Mouse (Mus musculus): ENCODE data around the gene Zfp217. TPM values are rescaled to one million over a fixed set of nuclear protein-coding genes. Genes with fewer than 3 reads are reported as not detected.

Zfp217 gene
- polyA plus RNA-seq (2016; fragmentation: Nextera tagmentation; extraction: Ambion mirVana), result 4.5 and 4.9 TPM in 2 replicates

DNA sequence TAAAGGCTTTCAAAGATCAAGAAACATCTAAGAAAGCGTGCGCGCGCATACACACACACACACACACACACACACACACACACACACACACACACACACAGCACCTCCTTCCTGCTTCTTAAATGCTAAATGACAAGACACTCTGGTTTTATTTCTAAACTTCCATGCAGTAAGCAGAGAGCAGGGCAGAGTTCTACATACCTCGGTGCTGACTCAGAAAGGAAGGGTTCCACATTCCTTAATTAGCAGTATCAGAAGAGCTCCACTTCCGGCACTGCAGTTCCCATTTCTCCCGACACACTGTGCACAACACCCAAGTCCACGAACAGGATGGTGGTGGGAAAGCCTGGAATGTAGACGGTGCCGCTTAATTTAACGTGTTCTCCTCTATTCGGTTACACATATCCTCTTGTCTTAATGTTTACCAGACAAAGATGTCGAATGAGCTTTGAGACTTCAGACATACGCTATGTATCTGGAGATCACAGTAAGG, at the start of gene Zfp217:
TSS of gene Zfp217 (minus strand) at position 443 of the 493 bp plus-strand sequence.
- WGBS, result 39% methylated on average over 14 of the region's 14 CpGs
- ATAC-seq (ENCODE audit: insufficient number of reproducible peaks, insufficient read depth, low FRiP score, low TSS enrichment), result no peak
- Histone ChIP-seq H3K27me3 (no peaks in the 10 kb centered on the region), H3K4me1 (peaks cover 5% of the 10 kb centered on the region; the same call in 1 of the 2 replicates), H3K9ac (no peak within 1 kb of the TSS), H3K4me2 (replicated peaks) (0 out of 2 replicates have a peak within 1 kb of the TSS, but pooled peaks have one; percentile 7), H3K4me3 (no peak within 1 kb of the TSS), H3K36me3 (no peaks in the 10 kb centered on the region), H3K9me3 (no peaks in the 10 kb centered on the region), H3K27ac (peak within 1 kb of the TSS; percentile 46; the same call in 1 of the 2 replicates)

DNA sequence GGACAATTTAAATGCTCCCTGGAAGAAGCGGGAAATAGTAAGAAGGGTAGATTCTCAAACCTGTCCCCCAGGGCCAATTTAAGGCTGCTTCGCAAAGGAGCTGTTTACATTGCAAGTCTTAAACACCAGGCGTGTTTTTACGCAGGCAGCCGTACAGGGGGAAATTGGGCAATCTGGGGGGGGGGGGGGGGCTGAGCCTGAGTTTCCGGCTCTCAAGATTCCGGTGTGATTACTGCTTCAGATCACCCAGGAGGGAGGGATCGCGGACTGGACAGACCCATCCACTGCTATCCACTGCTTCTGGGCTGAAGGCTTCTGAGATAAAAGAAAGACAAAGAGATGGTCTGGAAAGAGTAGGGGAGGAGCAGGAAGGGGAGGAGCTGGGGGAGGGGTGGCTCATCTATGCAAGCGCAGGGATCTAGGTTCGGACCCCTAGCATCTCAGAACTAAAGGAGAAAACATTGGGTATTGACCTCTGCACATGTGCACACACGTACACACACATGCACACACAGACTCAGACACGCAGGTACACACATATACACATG, 47.7 kb upstream of the Zfp217 start:
- WGBS, result 69% methylated on average over 13 of the region's 13 CpGs
- Histone ChIP-seq H3K4me1 (peaks cover 22% of the 10 kb centered on the region), H3K9me3 (no peaks in the 10 kb centered on the region), H3K4me3 (no peak overlapping the region), H3K27me3 (no peaks in the 10 kb centered on the region), H3K4me2 (replicated peaks) (no peak overlapping the region), H3K9ac (no peak overlapping the region), H3K36me3 (no peaks in the 10 kb centered on the region), H3K27ac (no peak overlapping the region)
- no peak for ATAC-seq (ENCODE audit: insufficient number of reproducible peaks, insufficient read depth, low FRiP score, low TSS enrichment)

DNA sequence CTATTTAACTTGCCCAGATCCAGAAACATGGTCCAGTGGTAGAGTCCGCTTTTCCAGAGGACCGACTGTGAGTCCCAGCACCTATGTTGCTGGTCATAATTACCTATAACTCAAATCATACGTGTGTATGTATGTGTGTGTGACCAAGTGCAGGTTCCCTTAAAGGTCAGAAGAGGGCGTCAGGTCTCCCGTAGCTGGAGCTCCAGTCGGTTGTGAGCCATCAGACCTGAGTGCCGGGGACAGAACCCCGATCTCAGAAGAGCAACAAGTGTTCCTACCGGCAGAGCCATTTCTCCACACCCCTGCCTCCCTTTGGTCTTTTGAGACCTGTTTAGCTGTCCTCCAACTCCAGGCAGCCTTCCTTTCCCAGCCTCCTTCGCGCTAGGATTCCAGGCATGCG, 46.9 kb upstream of the Zfp217 start:
- WGBS, result 95% methylated on average over 12 of the region's 12 CpGs
- Histone ChIP-seq H3K4me3 (no peak overlapping the region), H3K9me3 (no peaks in the 10 kb centered on the region), H3K9ac (no peak overlapping the region), H3K36me3 (no peaks in the 10 kb centered on the region), H3K27ac (no peak overlapping the region), H3K4me1 (peaks cover 22% of the 10 kb centered on the region), H3K27me3 (no peaks in the 10 kb centered on the region), H3K4me2 (replicated peaks) (no peak overlapping the region)
- ATAC-seq (ENCODE audit: insufficient number of reproducible peaks, insufficient read depth, low FRiP score, low TSS enrichment), result no peak

DNA sequence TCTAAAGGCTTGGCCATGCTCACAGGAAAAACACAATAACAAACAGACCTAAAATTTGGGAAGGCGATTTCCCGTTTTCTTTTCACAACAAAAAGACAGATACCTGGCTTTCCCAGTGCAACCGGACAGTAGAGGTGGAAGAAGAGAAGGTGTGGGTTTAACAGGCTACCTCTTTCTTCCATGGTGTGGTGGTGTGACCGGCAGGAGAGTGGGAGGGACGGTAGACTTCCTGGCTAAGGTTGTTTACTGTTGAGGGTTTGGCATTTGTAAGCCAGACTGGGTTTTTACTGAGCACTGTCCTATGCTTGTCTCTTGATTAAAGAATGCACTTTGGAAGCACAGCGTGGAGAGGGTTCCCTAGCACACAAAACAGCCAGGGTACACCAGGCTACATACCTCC, 45.9 kb upstream of the Zfp217 start:
- Histone ChIP-seq H3K27me3 (no peaks in the 10 kb centered on the region), H3K9ac (no peak overlapping the region), H3K36me3 (no peaks in the 10 kb centered on the region), H3K4me1 (peaks cover 22% of the 10 kb centered on the region), H3K27ac (no peak overlapping the region), H3K9me3 (no peaks in the 10 kb centered on the region), H3K4me3 (no peak overlapping the region), H3K4me2 (replicated peaks) (peak overlapping the region; percentile 41)
- WGBS, result 31% methylated on average over 6 of the region's 6 CpGs
- no peak for ATAC-seq (ENCODE audit: insufficient number of reproducible peaks, insufficient read depth, low FRiP score, low TSS enrichment)

DNA sequence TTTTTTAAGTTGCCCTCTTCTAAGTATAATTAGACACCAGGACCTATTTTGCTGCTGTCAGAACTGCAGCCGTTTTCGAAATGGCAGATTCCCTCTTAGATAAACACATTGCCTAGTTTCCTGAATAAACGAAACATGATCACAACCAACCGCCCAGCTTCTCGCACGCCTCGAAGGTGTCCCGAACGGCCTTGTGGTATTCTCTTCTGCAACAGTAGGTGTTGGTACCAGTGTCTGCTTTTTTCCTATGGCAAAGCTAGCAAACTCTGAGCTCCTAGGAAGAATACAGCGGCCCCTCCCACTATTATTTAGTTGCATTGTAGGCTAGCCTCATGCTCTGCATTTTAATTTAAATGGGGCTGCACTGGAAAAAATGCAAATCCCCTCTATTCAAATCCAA, 45.3 kb upstream of the Zfp217 start:
- no peak for ATAC-seq (ENCODE audit: insufficient number of reproducible peaks, insufficient read depth, low FRiP score, low TSS enrichment)
- 3% methylated on average over 10 of the region's 10 CpGs for WGBS
- Histone ChIP-seq H3K9ac (no peak overlapping the region), H3K4me1 (peaks cover 22% of the 10 kb centered on the region), H3K4me3 (no peak overlapping the region), H3K4me2 (replicated peaks) (peak overlapping the region; percentile 41), H3K9me3 (no peaks in the 10 kb centered on the region), H3K27me3 (no peaks in the 10 kb centered on the region), H3K27ac (no peak overlapping the region), H3K36me3 (no peaks in the 10 kb centered on the region)

DNA sequence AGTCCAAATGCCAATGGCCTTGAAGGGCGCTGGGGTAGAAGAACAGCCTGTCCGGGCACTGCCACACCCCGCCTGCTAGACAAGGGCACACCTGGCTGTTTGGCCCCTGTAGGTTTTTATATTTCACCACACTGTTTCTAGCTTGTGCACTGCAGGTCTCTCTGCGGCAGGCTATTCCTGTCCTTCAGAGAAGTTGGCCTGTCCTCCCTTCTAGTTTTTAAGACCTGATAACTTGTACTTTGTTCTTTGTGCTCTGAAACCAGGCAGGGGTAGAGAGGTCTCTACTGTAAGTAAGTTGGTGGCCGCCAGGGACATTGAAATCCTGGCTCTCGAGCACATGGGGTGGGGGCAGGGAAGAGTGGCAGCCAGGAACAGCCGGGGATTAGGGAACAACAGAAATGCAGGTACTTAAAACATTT, 44.8 kb upstream of the Zfp217 start:
- peak overlapping the region; percentile 41 for H3K4me2 ChIP-seq (replicated peaks)
- WGBS, result 23% methylated on average over 7 of the region's 7 CpGs
- H3K4me1 ChIP-seq, result peaks cover 22% of the 10 kb centered on the region
- no peaks in the 10 kb centered on the region for H3K27me3 ChIP-seq
- no peaks in the 10 kb centered on the region for H3K36me3 ChIP-seq
- H3K9me3 ChIP-seq, result no peaks in the 10 kb centered on the region
- peak overlapping the region; percentile 51; the same call in 1 of the 2 replicates for H3K27ac ChIP-seq
- H3K9ac ChIP-seq, result no peak overlapping the region
- no peak overlapping the region for H3K4me3 ChIP-seq
- no peak for ATAC-seq (ENCODE audit: insufficient number of reproducible peaks, insufficient read depth, low FRiP score, low TSS enrichment)

DNA sequence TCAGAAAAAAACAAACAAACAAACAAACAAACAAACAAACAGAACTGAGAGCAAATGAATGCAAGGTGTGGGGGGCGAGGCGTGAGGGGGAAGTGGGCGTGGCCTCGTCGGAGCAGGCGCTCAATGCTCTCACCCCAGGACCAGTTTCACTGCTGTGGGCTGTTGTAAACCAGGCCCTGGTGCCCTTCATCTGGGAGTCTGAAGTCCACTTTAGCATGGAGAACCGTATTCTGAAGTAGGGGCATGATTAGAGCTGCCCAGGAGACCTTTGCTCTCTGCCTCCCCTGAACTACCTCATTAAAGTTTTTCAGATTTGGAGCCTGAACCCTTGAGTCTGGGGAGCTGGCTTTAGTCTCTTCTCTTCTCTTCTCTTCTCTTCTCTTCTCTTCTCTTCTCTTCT, 40.8 kb upstream of the Zfp217 start:
- Histone ChIP-seq H3K9me3 (no peaks in the 10 kb centered on the region), H3K4me2 (replicated peaks) (no peak overlapping the region), H3K4me3 (no peak overlapping the region), H3K9ac (no peak overlapping the region), H3K27me3 (no peaks in the 10 kb centered on the region), H3K4me1 (peaks cover 18% of the 10 kb centered on the region), H3K36me3 (no peaks in the 10 kb centered on the region), H3K27ac (no peak overlapping the region)
- no peak for ATAC-seq (ENCODE audit: insufficient number of reproducible peaks, insufficient read depth, low FRiP score, low TSS enrichment)
- WGBS, result 89% methylated on average over 7 of the region's 7 CpGs

DNA sequence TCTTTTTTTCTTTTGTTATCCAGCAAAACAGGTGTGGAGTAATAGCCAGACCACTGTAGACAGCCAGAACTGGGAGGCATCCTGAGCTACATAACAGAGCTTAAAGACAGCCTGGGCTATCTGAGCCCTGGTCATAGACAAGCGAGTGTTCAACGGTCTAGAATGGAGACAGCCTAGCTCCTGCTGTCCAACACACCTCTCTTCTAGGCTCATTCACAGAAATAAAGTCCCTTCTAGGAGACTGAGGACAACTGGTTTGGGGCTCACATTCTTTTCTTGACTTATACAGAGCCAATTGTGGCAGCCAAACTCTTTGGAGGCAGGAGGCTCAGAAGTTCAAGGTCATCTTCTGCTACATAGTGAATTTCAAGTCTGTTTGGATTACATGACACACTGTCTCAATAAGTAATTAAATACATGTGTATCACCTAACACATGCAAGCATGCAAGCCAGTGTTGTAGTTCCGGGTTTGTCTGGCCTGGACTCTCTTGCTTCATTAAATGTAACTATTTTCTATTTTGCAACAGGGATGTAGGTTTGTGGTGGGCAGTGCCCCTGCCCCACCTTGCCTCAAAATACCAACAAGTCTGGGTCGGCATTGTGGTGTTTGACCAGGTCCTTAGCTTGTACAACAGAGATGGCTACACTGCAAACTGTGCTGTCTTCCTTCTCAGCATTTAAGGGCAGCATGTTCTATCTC, 37.4 kb upstream of the Zfp217 start:
- ATAC-seq (ENCODE audit: insufficient number of reproducible peaks, insufficient read depth, low FRiP score, low TSS enrichment), result no peak

DNA sequence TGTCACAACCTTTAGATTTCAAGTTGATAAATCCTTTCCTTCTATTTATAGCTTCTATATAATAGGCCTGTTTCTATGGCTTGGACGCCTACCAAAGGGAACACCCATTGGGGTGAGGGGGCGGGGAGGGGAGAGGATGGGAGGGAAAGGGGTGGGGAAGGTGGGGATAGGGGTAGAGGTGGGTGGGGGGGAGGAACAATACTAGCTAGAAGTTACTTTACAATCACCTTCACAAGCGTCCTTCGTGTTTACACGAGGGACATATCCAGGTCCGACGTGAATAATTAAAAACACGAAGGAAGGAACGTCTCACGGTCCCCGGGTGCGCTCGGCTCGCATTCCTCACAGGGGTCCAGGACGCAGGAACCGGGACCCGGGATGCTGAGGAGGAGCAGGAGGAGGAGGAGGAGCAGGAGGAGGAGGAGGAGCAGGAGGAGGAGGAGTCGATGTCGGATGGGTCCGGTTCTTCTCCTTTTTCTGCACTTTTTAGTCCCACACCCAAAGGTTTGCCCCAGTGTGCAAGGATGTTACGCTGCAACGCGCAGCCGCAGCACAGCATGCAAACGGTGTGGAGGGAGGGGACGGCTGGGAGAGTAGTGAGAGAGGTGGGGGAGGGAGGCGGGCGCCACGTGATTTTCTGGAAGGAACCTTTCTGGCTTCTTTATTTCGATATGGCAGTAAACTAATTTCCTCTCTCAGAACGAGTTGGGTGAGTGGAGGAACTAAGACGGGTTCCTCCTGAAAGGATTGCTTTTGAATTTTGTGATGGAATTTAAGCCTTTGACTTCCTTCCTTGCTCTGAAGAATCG, 36.5 kb upstream of the Zfp217 start:
- Histone ChIP-seq H3K36me3 (no peaks in the 10 kb centered on the region), H3K9ac (peak overlapping the region; percentile 15), H3K27ac (peak overlapping the region; percentile 71), H3K4me3 (peak overlapping the region; percentile 41), H3K9me3 (no peaks in the 10 kb centered on the region), H3K27me3 (no peaks in the 10 kb centered on the region), H3K4me2 (replicated peaks) (peak overlapping the region; percentile 49), H3K4me1 (peaks cover 6% of the 10 kb centered on the region; the same call in 1 of the 2 replicates)
- WGBS, result under 1% methylated on average over 33 of the region's 33 CpGs
- peak; percentile 84 for ATAC-seq (ENCODE audit: insufficient number of reproducible peaks, insufficient read depth, low FRiP score, low TSS enrichment)

More for the DNA sequence above, 37.4 kb upstream of the Zfp217 start:
- H3K4me3 ChIP-seq, result peak overlapping the region; percentile 41; the same call in 1 of the 2 replicates
- H3K36me3 ChIP-seq, result no peaks in the 10 kb centered on the region
- no peaks in the 10 kb centered on the region for H3K27me3 ChIP-seq
- H3K9me3 ChIP-seq, result no peaks in the 10 kb centered on the region
- 63% methylated on average over 4 of the region's 4 CpGs for WGBS
- H3K4me2 ChIP-seq (replicated peaks), result peak overlapping the region; percentile 49
- peak overlapping the region; percentile 15; the same call in 1 of the 2 replicates for H3K9ac ChIP-seq
- peaks cover 6% of the 10 kb centered on the region; the same call in 1 of the 2 replicates for H3K4me1 ChIP-seq
- peak overlapping the region; percentile 71; the same call in 1 of the 2 replicates for H3K27ac ChIP-seq

DNA sequence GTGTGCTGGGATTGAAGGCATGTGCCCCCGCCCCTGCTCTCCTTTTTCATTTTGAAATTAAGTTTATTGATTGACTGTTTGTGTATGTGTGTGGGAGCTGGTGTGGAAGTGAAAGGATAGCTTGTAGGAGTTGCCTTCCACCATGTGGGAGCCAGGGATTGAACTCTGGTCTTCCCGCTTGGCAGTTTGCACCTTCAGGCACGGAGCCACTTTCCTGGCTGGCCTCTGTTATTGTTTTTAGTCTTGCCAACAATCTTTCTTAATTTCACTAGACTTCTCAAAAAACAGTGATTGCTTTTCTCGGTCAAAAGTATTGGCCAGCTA, 35.9 kb upstream of the Zfp217 start:
- no peak for ATAC-seq (ENCODE audit: insufficient number of reproducible peaks, insufficient read depth, low FRiP score, low TSS enrichment)
- no peaks in the 10 kb centered on the region for H3K27me3 ChIP-seq
- H3K4me2 ChIP-seq (replicated peaks), result peak overlapping the region; percentile 49; the same call in 1 of the 2 replicates
- no peaks in the 10 kb centered on the region for H3K36me3 ChIP-seq
- 76% methylated on average over 4 of the region's 4 CpGs for WGBS
- no peak overlapping the region; the same call in 1 of the 2 replicates for H3K4me3 ChIP-seq
- H3K27ac ChIP-seq, result no peak overlapping the region
- H3K9ac ChIP-seq, result no peak overlapping the region
- no peaks in the 10 kb centered on the region for H3K9me3 ChIP-seq
- H3K4me1 ChIP-seq, result peaks cover 6% of the 10 kb centered on the region; the same call in 1 of the 2 replicates

DNA sequence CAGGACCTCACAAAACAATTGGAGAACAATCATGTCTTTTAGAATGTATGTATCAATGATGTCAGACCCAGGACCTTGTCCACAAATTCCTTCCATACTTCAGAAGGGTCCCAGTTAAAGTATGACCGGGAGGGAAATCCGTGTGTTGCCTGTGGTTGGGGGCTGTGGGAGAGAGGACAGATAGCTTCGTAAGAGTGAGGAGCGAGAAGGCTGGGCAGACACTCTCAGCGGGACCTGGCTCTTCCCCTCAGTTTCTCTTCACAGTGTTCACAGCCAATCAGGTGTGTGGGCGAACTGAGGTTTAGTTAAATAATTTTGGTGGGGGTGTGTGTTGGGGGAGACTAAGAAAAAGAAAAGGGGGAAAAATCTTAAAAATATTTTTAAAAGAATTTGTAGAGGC, 34.0 kb upstream of the Zfp217 start:
- H3K4me3 ChIP-seq, result no peak overlapping the region
- ATAC-seq (ENCODE audit: insufficient number of reproducible peaks, insufficient read depth, low FRiP score, low TSS enrichment), result no peak
- peaks cover 12% of the 10 kb centered on the region; the same call in 1 of the 2 replicates for H3K4me1 ChIP-seq
- H3K9me3 ChIP-seq, result no peaks in the 10 kb centered on the region
- H3K4me2 ChIP-seq (replicated peaks), result no peak overlapping the region
- H3K27me3 ChIP-seq, result no peaks in the 10 kb centered on the region
- WGBS, result 76% methylated on average over 6 of the region's 6 CpGs
- no peak overlapping the region for H3K9ac ChIP-seq
- no peak overlapping the region for H3K27ac ChIP-seq
- H3K36me3 ChIP-seq, result no peaks in the 10 kb centered on the region
